In the genomic region with DNA sequence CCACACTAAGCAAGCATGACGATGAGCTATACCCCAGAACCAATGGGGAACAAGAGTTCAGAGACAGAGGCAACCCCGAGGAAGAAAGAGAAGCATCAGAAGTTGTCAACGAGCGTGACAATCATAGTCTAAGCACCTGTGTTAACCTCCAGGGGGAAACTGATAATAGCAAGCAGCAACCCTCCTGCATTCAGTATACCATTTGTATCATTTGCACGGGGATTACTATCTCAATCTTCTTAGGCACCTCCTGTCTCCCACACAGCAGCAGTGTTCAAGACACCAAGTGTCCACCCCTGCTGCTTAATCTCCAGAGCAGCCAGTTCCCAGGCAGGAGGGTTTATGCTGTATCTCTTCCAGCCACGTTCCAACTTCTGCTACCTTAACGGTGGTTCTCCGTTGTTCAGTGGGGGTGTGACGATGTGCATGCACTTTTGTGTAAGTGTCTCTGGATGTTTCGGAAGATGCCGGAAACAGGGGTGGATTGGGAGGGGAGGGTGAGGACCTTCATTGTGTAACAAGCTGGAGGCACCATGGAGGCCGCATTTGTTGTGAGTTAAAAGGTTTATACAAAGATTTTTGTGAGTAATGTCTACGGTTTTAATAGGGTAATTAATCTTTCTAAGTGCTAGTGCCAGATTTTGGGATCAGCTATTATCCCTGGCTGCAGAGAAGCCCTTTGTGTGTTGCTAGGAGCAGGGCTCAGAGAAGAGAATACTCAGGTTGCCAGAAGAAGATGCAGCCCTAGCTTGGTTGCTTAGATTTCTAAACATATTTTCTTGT, we compare ENCODE assay signal across 17 mouse cellular contexts.
DNase-seq lines count a peak whose midpoint lies in the region; ATAC-seq and TF ChIP-seq lines count a peak whose summit lies in the region.
"Had no signal": no experiment of that assay in that cellular context is flagged by ENCODE, and none has a peak within 500 bp of the region (broad histone marks: within the 10 kb centered on the region; RNA-seq: fewer than 3 reads in every experiment).

No protein-coding gene starts in this region.

- no peaks in the 10 kb centered on the region for H3K4me1 ChIP-seq in kidney, postnatal 0 days (replicated peaks; ENCODE audit: insufficient read depth, low read length)
- H3K4me1 ChIP-seq in kidney, adult 2 months (ENCODE audit: control insufficient read depth, insufficient read depth, low read length), result no peaks in the 10 kb centered on the region
- H3K4me1 ChIP-seq in hindbrain, embryonic 14.5 days (replicated peaks; ENCODE audit: control insufficient read depth, insufficient read depth, low read length), result 0 out of 2 replicates have a peak, but pooled peaks cover 3% of the 10 kb centered on the region
- H3K4me1 ChIP-seq in midbrain, embryonic 13.5 days (replicated peaks), result peaks cover 12% of the 10 kb centered on the region
- H3K4me1 ChIP-seq: heart, embryonic 10.5 days had no signal

- no peak overlapping the region for H3K9ac ChIP-seq in kidney, postnatal 0 days (ENCODE audit: low read depth, low read length)
- no peak overlapping the region for H3K9ac ChIP-seq in hindbrain, embryonic 14.5 days
- no peak overlapping the region for H3K9ac ChIP-seq in midbrain, embryonic 13.5 days (replicated peaks)
- H3K9ac ChIP-seq: embryonic facial prominence, embryonic 13.5 days had no signal

- no peak overlapping the region for H3K4me2 ChIP-seq in kidney, postnatal 0 days (ENCODE audit: low read length)
- no peak overlapping the region for H3K4me2 ChIP-seq in hindbrain, embryonic 14.5 days (replicated peaks)
- H3K4me2 ChIP-seq in midbrain, embryonic 13.5 days (replicated peaks), result peak overlapping the region; percentile 20; the same call in 1 of the 2 replicates
- H3K4me2 ChIP-seq: embryonic facial prominence, embryonic 13.5 days had no signal

- H3K27ac ChIP-seq in kidney, postnatal 0 days, result no peak overlapping the region
- no peak overlapping the region for H3K27ac ChIP-seq in kidney, adult 2 months (ENCODE audit: insufficient read depth, low read depth, low read length)
- no peak overlapping the region for H3K27ac ChIP-seq in hindbrain, embryonic 14.5 days
- H3K27ac ChIP-seq in midbrain, embryonic 13.5 days, result no peak overlapping the region
- H3K27ac ChIP-seq: embryonic facial prominence, embryonic 13.5 days; heart, embryonic 10.5 days had no signal

- H3K36me3 ChIP-seq in kidney, postnatal 0 days (ENCODE audit: insufficient read depth, low read length), result no peaks in the 10 kb centered on the region
- no peaks in the 10 kb centered on the region for H3K36me3 ChIP-seq in kidney, adult 2 months (ENCODE audit: control insufficient read depth, insufficient read depth, low read length)
- H3K36me3 ChIP-seq in hindbrain, embryonic 14.5 days (replicated peaks; ENCODE audit: control insufficient read depth, insufficient read depth), result no peaks in the 10 kb centered on the region
- H3K36me3 ChIP-seq in midbrain, embryonic 13.5 days, result no peaks in the 10 kb centered on the region
- H3K36me3 ChIP-seq: embryonic facial prominence, embryonic 13.5 days; heart, embryonic 10.5 days had no signal

- no peak for ATAC-seq in kidney, postnatal 0 days (replicated peaks; ENCODE audit: low FRiP score, low read depth)
- no peak for ATAC-seq in hindbrain, embryonic 14.5 days (ENCODE audit: low FRiP score)
- peak; percentile 77 for ATAC-seq in midbrain, embryonic 13.5 days
- ATAC-seq in megakaryocyte-erythroid progenitor cell, adult 5-6 weeks (replicated peaks; ENCODE audit: low FRiP score, low TSS enrichment, poor library complexity, severe bottlenecking), result no peak

- DNase-seq in kidney, postnatal 0 days (ENCODE audit: low spot score), result peak; percentile 34
- no peak for DNase-seq in kidney, adult 2 months
- DNase-seq in embryo, embryonic 10.5 days (ENCODE audit: low spot score), result peak; percentile 47
- peak; percentile 64 for DNase-seq in hindbrain, embryonic 14.5 days (ENCODE audit: low spot score)
- no peak for DNase-seq in yolk sac, embryonic 10.5 days (ENCODE audit: low spot score)
- no peak for DNase-seq in right cerebral cortex, postnatal 10 days (ENCODE audit: low spot score in 2 of 2)
- DNase-seq: adrenal gland, adult 2 months; cerebellum, adult 11-12 months; cerebellum, postnatal 36 days; heart, postnatal 14 days; left cerebral cortex, postnatal 4 days; lung, adult 18-20 months; lung, postnatal 4 days had no signal

- H3K9me3 ChIP-seq in kidney, postnatal 0 days (replicated peaks; ENCODE audit: low read length), result no peaks in the 10 kb centered on the region
- no peaks in the 10 kb centered on the region for H3K9me3 ChIP-seq in hindbrain, embryonic 14.5 days (ENCODE audit: control insufficient read depth, low read length)
- H3K9me3 ChIP-seq in midbrain, embryonic 13.5 days, result no peaks in the 10 kb centered on the region
- H3K9me3 ChIP-seq: embryonic facial prominence, embryonic 13.5 days; heart, embryonic 10.5 days had no signal

- no peaks in the 10 kb centered on the region for H3K27me3 ChIP-seq in kidney, postnatal 0 days (ENCODE audit: insufficient read depth, low read length)
- H3K27me3 ChIP-seq in kidney, adult 2 months (replicated peaks; ENCODE audit: control insufficient read depth, insufficient read depth, low read length), result no peaks in the 10 kb centered on the region
- H3K27me3 ChIP-seq in hindbrain, embryonic 14.5 days (ENCODE audit: control insufficient read depth, insufficient read depth, low read length), result no peaks in the 10 kb centered on the region
- H3K27me3 ChIP-seq in midbrain, embryonic 13.5 days, result peaks cover 9% of the 10 kb centered on the region; the same call in 1 of the 2 replicates
- H3K27me3 ChIP-seq: embryonic facial prominence, embryonic 13.5 days had no signal

- no peak for TF ChIP-seq CTCF in kidney, postnatal 0 days (IDR thresholded peaks at IDR 0.05; ENCODE audit: low read depth)
- no peak for TF ChIP-seq CTCF in kidney, adult 2 months (conservative IDR thresholded peaks at IDR 0.05; ENCODE audit: insufficient read depth, insufficient read length, low read depth, low read length)

- TF ChIP-seq POLR2A in kidney, adult 2 months (IDR thresholded peaks at IDR 0.05; ENCODE audit: low read depth, low read length), result no peak

- no peak overlapping the region for H3K4me3 ChIP-seq in kidney, postnatal 0 days (replicated peaks; ENCODE audit: low read depth, low read length)
- H3K4me3 ChIP-seq in kidney, adult 2 months (ENCODE audit: insufficient read depth, low read depth, low read length), result no peak overlapping the region
- no peak overlapping the region for H3K4me3 ChIP-seq in hindbrain, embryonic 14.5 days (replicated peaks; ENCODE audit: low read length)
- H3K4me3 ChIP-seq in midbrain, embryonic 13.5 days (replicated peaks), result no peak overlapping the region
- H3K4me3 ChIP-seq: embryonic facial prominence, embryonic 13.5 days; heart, embryonic 10.5 days had no signal

- WGBS in kidney, postnatal 0 days, result 54% methylated on average over 13 of the region's 13 CpGs
- WGBS in kidney, adult 2 months, result 64% methylated on average over 13 of the region's 13 CpGs
- 32% methylated on average over 13 of the region's 13 CpGs for WGBS in hindbrain, embryonic 14.5 days
- WGBS in midbrain, embryonic 13.5 days, result 22% methylated on average over 13 of the region's 13 CpGs

Comparison
In these comparisons a context has a peak if more than half of its experiments do, and no peak if none do; other contexts are left out.
1. DNase-seq: peak in kidney, postnatal 0 days (single experiment), embryo, embryonic 10.5 days (single experiment) and hindbrain, embryonic 14.5 days (single experiment); none in kidney, adult 2 months (single experiment), yolk sac, embryonic 10.5 days (single experiment) and right cerebral cortex, postnatal 10 days (0 of 2).